Comparison of ENCODE assay signal across 16 mouse cellular contexts in genomic region chr15:77849039-77849436, GRCm38 (mm10). TPM values are rescaled to one million over a fixed set of nuclear protein-coding genes. Genes with fewer than 3 reads are reported as not detected.
DNase-seq lines count a peak whose midpoint lies in the region; ATAC-seq and TF ChIP-seq lines count a peak whose summit lies in the region.
"Had no signal": no experiment of that assay in that cellular context is flagged by ENCODE, and none has a peak within 500 bp of the region (broad histone marks: within the 10 kb centered on the region; RNA-seq: fewer than 3 reads in every experiment).

No protein-coding gene starts in this region.

- in situ Hi-C loops in ES-E14 (cut with MboI; ENCODE audit: low sequenced_read_pairs in 2 of 2, unreplicated experiment in 2 of 2): no loop called here

- ATAC-seq in lung, embryonic 14.5 days (ENCODE audit: insufficient read depth): peak; percentile 60
- peak; percentile 14; the same call in 1 of the 2 replicates for ATAC-seq in intestine, embryonic 16.5 days
- ATAC-seq: forebrain, embryonic 13.5 days; hindbrain, embryonic 16.5 days; midbrain, embryonic 15.5 days had no signal

- peak overlapping the region; percentile 81 for H3K27ac ChIP-seq in lung, embryonic 14.5 days (ENCODE audit: low read depth)
- H3K27ac ChIP-seq in ES-E14 (ENCODE audit: insufficient read depth, low read depth, low read length, poor library complexity, severe bottlenecking): peak overlapping the region; percentile 71
- H3K27ac ChIP-seq in intestine, embryonic 16.5 days (ENCODE audit: low read length): peak overlapping the region; percentile 68
- H3K27ac ChIP-seq: forebrain, embryonic 13.5 days; macrophage; midbrain, embryonic 15.5 days had no signal

- H3K4me3 ChIP-seq in lung, embryonic 14.5 days (ENCODE audit: low read depth, low read length): no peak overlapping the region
- peak overlapping the region; percentile 51; the same call in 1 of the 2 replicates for H3K4me3 ChIP-seq in E14TG2a.4 (replicated peaks; ENCODE audit: low read length)
- H3K4me3 ChIP-seq in ES-E14 (ENCODE audit: insufficient read depth in 1 of 2, low read depth in 1 of 2, low read length in 2 of 2, poor library complexity in 1 of 2, severe bottlenecking in 1 of 2): no peak overlapping the region
- no peak overlapping the region for H3K4me3 ChIP-seq in intestine, embryonic 16.5 days (ENCODE audit: low read length)
- H3K4me3 ChIP-seq: forebrain, embryonic 13.5 days; midbrain, embryonic 15.5 days had no signal

- no peaks in the 10 kb centered on the region; the same call in 1 of the 2 replicates for H3K4me1 ChIP-seq in lung, embryonic 14.5 days (ENCODE audit: insufficient read depth)
- H3K4me1 ChIP-seq in E14TG2a.4 (replicated peaks; ENCODE audit: low read depth, low read length) (peaks cover 78% of the 10 kb centered on the region), ES-E14 (ENCODE audit: control insufficient read depth in 2 of 2, insufficient read depth in 2 of 2, low read length in 2 of 2, poor library complexity in 1 of 2) (peaks cover 22 to 28% of the 10 kb centered on the region in 2 experiments)
- peaks cover 14% of the 10 kb centered on the region for H3K4me1 ChIP-seq in intestine, embryonic 16.5 days (ENCODE audit: control insufficient read depth, insufficient read depth, low read length)
- H3K4me1 ChIP-seq: forebrain, embryonic 13.5 days; midbrain, embryonic 15.5 days had no signal

- DNase-seq in lung, embryonic 14.5 days: peak; percentile 59
- DNase-seq in lung, postnatal 14 days: no peak
- no peak for DNase-seq in ES-E14 (ENCODE audit: low read depth, low spot score)
- DNase-seq in left cerebral cortex, adult 8-10 months (ENCODE audit: low spot score in 2 of 2): no peak
- no peak for DNase-seq in urinary bladder, postnatal 4 days (ENCODE audit: low spot score in 2 of 2)
- no peak for DNase-seq in gastrocnemius, postnatal 36 days
- DNase-seq: cerebellum, adult 11 months; cerebellum, postnatal 25 days; heart, adult 18-20 months; kidney, adult 9 months had no signal

- H3K9me3 ChIP-seq in lung, embryonic 14.5 days (ENCODE audit: low read depth, low read length): no peaks in the 10 kb centered on the region
- H3K9me3 ChIP-seq in E14TG2a.4 (ENCODE audit: low read length) (no peaks in the 10 kb centered on the region), ES-E14 (ENCODE audit: control insufficient read depth, insufficient read depth, low read depth, low read length) (no peaks in the 10 kb centered on the region)
- no peaks in the 10 kb centered on the region for H3K9me3 ChIP-seq in intestine, embryonic 16.5 days (ENCODE audit: control insufficient read depth, low read length)
- H3K9me3 ChIP-seq: forebrain, embryonic 13.5 days; midbrain, embryonic 15.5 days had no signal

- no peak overlapping the region for H3K9ac ChIP-seq in lung, embryonic 14.5 days
- no peak overlapping the region; the same call in 1 of the 2 replicates for H3K9ac ChIP-seq in ES-E14 (ENCODE audit: insufficient read depth, low read depth, low read length, poor library complexity, severe bottlenecking)
- H3K9ac ChIP-seq in intestine, embryonic 16.5 days (ENCODE audit: low read depth, low read length): no peak overlapping the region
- H3K9ac ChIP-seq: forebrain, embryonic 13.5 days; midbrain, embryonic 15.5 days had no signal

- TF ChIP-seq CTCF in lung, embryonic 14.5 days (IDR thresholded peaks at IDR 0.05; ENCODE audit: low read depth): no peak
- TF ChIP-seq CTCF in E14TG2a.4 (conservative IDR thresholded peaks at IDR 0.05; ENCODE audit: low read length): no peak

- 57% methylated on average over 5 of the region's 5 CpGs for WGBS in lung, embryonic 14.5 days
- 59% methylated on average over 5 of the region's 5 CpGs for WGBS in intestine, embryonic 16.5 days

- intact Hi-C loops in gastrocnemius, postnatal 36 days (cut with DNase I): loop anchor here (5.0 kb wide), 1 partner anchor 67 kb away; no protein-coding TSS in a partner anchor

- no peak overlapping the region for H3K4me2 ChIP-seq in lung, embryonic 14.5 days
- H3K4me2 ChIP-seq in intestine, embryonic 16.5 days (ENCODE audit: low read depth, low read length): no peak overlapping the region
- H3K4me2 ChIP-seq: forebrain, embryonic 13.5 days; midbrain, embryonic 15.5 days had no signal

- no peaks in the 10 kb centered on the region for H3K36me3 ChIP-seq in lung, embryonic 14.5 days (ENCODE audit: insufficient read depth)
- H3K36me3 ChIP-seq in E14TG2a.4 (ENCODE audit: insufficient read depth, low read length) (no peaks in the 10 kb centered on the region), ES-E14 (ENCODE audit: control insufficient read depth, insufficient read depth, low read length, poor library complexity, severe bottlenecking) (no peaks in the 10 kb centered on the region)
- no peaks in the 10 kb centered on the region for H3K36me3 ChIP-seq in intestine, embryonic 16.5 days (ENCODE audit: control insufficient read depth, insufficient read depth, low read length)
- H3K36me3 ChIP-seq: midbrain, embryonic 15.5 days had no signal

- H3K27me3 ChIP-seq in lung, embryonic 14.5 days (ENCODE audit: insufficient read depth, low read length): no peaks in the 10 kb centered on the region
- no peaks in the 10 kb centered on the region for H3K27me3 ChIP-seq in E14TG2a.4 (ENCODE audit: insufficient read depth, low read length)
- H3K27me3 ChIP-seq in intestine, embryonic 16.5 days (replicated peaks; ENCODE audit: control insufficient read depth, insufficient read depth, low read length): no peaks in the 10 kb centered on the region
- H3K27me3 ChIP-seq: forebrain, embryonic 13.5 days; midbrain, embryonic 15.5 days had no signal

TF ChIP-seq in ES-E14, 5 proteins besides CTCF, POLR2A, EP300 and RAD21:
- TF ChIP-seq ZNF384 (IDR thresholded peaks at IDR 0.05; ENCODE audit: low read depth, low read length): no peak
- no peak for TF ChIP-seq MAFK (IDR thresholded peaks at IDR 0.05; ENCODE audit: insufficient read depth, low read depth, low read length)
- no peak for TF ChIP-seq CHD2 (IDR thresholded peaks at IDR 0.05; ENCODE audit: low read depth, low read length)
- TF ChIP-seq ZC3H11A (IDR thresholded peaks at IDR 0.05; ENCODE audit: borderline replicate concordance, low read depth, low read length): no peak
TF ChIP-seq in ES-E14: peak in this region for 0.

RNA-seq across cellular contexts. Expression of gene Myh9, which starts 7.1 kb away (rescaled TPM):
- polyA plus RNA-seq in lung, embryonic 14.5 days (2014; fragmentation: Nextera tagmentation; extraction: Ambion mirVana): 86.6 and 87.5 TPM in 2 replicates
- total RNA-seq in ES-E14 (2012; rRNA removed): 146 and 152 TPM in 2 replicates
- 39.1 and 43.8 TPM in 2 replicates for polyA plus RNA-seq in intestine, embryonic 16.5 days (2015; fragmentation: Nextera tagmentation; extraction: Ambion mirVana)
- 10 to 100 TPM; 65.9 to 77.7 (median 71.1) TPM for total RNA-seq in left cerebral cortex, adult 8-10 months (2022)
- 10 to 100 TPM; 48.4 to 49.1 TPM for total RNA-seq in gastrocnemius, postnatal 36 days (2021)
